Mouse (Mus musculus): ENCODE data around the gene Rbfox2. TPM values are rescaled to one million over a fixed set of nuclear protein-coding genes. Genes with fewer than 3 reads are reported as not detected.

The Rbfox2 gene
- polyA plus RNA-seq, 1 experiment, result 193 TPM

- Histone ChIP-seq H3K4me1 (ENCODE audit: control insufficient read depth, insufficient read depth, low read length) (peaks cover 4% of the 10 kb centered on the region; the same call in 1 of the 2 replicates), H3K27ac (ENCODE audit: insufficient read depth, low read length) (no peak overlapping the region), H3K4me3 (ENCODE audit: insufficient read depth, low read length) (no peak overlapping the region)
- no peak for TF ChIP-seq POLR2A (IDR thresholded peaks at IDR 0.05; ENCODE audit: extremely low read depth, insufficient read depth, low read length)
- TF ChIP-seq CTCF (IDR thresholded peaks at IDR 0.05; ENCODE audit: extremely low read depth, insufficient read depth, low read length), result no peak
Observed at GRCm38 (mm10) chr15:77127737-77128136, 179.1 kb downstream of the Rbfox2 start.

GRCm38 (mm10) chr15:77126674-77127073 lies 180.1 kb downstream of the Rbfox2 start:
- H3K27ac ChIP-seq (ENCODE audit: insufficient read depth, low read length), result no peak overlapping the region
- no peak overlapping the region for H3K4me3 ChIP-seq (ENCODE audit: insufficient read depth, low read length)
- peaks cover 4% of the 10 kb centered on the region; the same call in 1 of the 2 replicates for H3K4me1 ChIP-seq (ENCODE audit: control insufficient read depth, insufficient read depth, low read length)
- TF ChIP-seq POLR2A (IDR thresholded peaks at IDR 0.05; ENCODE audit: extremely low read depth, insufficient read depth, low read length) (no peak), CTCF (IDR thresholded peaks at IDR 0.05; ENCODE audit: extremely low read depth, insufficient read depth, low read length) (no peak)

- peaks cover 4% of the 10 kb centered on the region; the same call in 1 of the 2 replicates for H3K4me1 ChIP-seq (ENCODE audit: control insufficient read depth, insufficient read depth, low read length)
- H3K27ac ChIP-seq (ENCODE audit: insufficient read depth, low read length), result no peak overlapping the region
- no peak overlapping the region for H3K4me3 ChIP-seq (ENCODE audit: insufficient read depth, low read length)
- TF ChIP-seq POLR2A (IDR thresholded peaks at IDR 0.05; ENCODE audit: extremely low read depth, insufficient read depth, low read length) (no peak), CTCF (IDR thresholded peaks at IDR 0.05; ENCODE audit: extremely low read depth, insufficient read depth, low read length) (no peak)
Observed at GRCm38 (mm10) chr15:77124372-77125117, 182.3 kb downstream of the Rbfox2 start.

GRCm38 (mm10) chr15:77122824-77123223 lies 184.0 kb downstream of the Rbfox2 start:
- H3K27ac ChIP-seq (ENCODE audit: insufficient read depth, low read length), result no peak overlapping the region
- TF ChIP-seq CTCF (IDR thresholded peaks at IDR 0.05; ENCODE audit: extremely low read depth, insufficient read depth, low read length) (no peak), POLR2A (IDR thresholded peaks at IDR 0.05; ENCODE audit: extremely low read depth, insufficient read depth, low read length) (no peak)
- H3K4me3 ChIP-seq (ENCODE audit: insufficient read depth, low read length), result no peak overlapping the region
- H3K4me1 ChIP-seq (ENCODE audit: control insufficient read depth, insufficient read depth, low read length), result peaks cover 3% of the 10 kb centered on the region; the same call in 1 of the 2 replicates

- no peak overlapping the region for H3K4me3 ChIP-seq (ENCODE audit: insufficient read depth, low read length)
- H3K4me1 ChIP-seq (ENCODE audit: control insufficient read depth, insufficient read depth, low read length), result peaks cover 3% of the 10 kb centered on the region; the same call in 1 of the 2 replicates
- TF ChIP-seq POLR2A (IDR thresholded peaks at IDR 0.05; ENCODE audit: extremely low read depth, insufficient read depth, low read length) (no peak), CTCF (IDR thresholded peaks at IDR 0.05; ENCODE audit: extremely low read depth, insufficient read depth, low read length) (no peak)
- H3K27ac ChIP-seq (ENCODE audit: insufficient read depth, low read length), result no peak overlapping the region
Observed at GRCm38 (mm10) chr15:77122208-77122607, 184.6 kb downstream of the Rbfox2 start.

- H3K27ac ChIP-seq (ENCODE audit: insufficient read depth, low read length), result no peak overlapping the region
- no peak overlapping the region for H3K4me3 ChIP-seq (ENCODE audit: insufficient read depth, low read length)
- peaks cover 3% of the 10 kb centered on the region; the same call in 1 of the 2 replicates for H3K4me1 ChIP-seq (ENCODE audit: control insufficient read depth, insufficient read depth, low read length)
- TF ChIP-seq CTCF (IDR thresholded peaks at IDR 0.05; ENCODE audit: extremely low read depth, insufficient read depth, low read length) (no peak), POLR2A (IDR thresholded peaks at IDR 0.05; ENCODE audit: extremely low read depth, insufficient read depth, low read length) (no peak)
Observed at GRCm38 (mm10) chr15:77119666-77120065, 187.1 kb downstream of the Rbfox2 start.

GRCm38 (mm10) chr15:77117209-77117608 lies 189.6 kb downstream of the Rbfox2 start:
- TF ChIP-seq CTCF (IDR thresholded peaks at IDR 0.05; ENCODE audit: extremely low read depth, insufficient read depth, low read length) (no peak), POLR2A (IDR thresholded peaks at IDR 0.05; ENCODE audit: extremely low read depth, insufficient read depth, low read length) (no peak)
- Histone ChIP-seq H3K4me3 (ENCODE audit: insufficient read depth, low read length) (no peak overlapping the region), H3K27ac (ENCODE audit: insufficient read depth, low read length) (no peak overlapping the region), H3K4me1 (ENCODE audit: control insufficient read depth, insufficient read depth, low read length) (peaks cover 3% of the 10 kb centered on the region; the same call in 1 of the 2 replicates)

- Histone ChIP-seq H3K4me3 (ENCODE audit: insufficient read depth, low read length) (no peak overlapping the region), H3K27ac (ENCODE audit: insufficient read depth, low read length) (no peak overlapping the region), H3K4me1 (ENCODE audit: control insufficient read depth, insufficient read depth, low read length) (peaks cover 3% of the 10 kb centered on the region; the same call in 1 of the 2 replicates)
- TF ChIP-seq CTCF (IDR thresholded peaks at IDR 0.05; ENCODE audit: extremely low read depth, insufficient read depth, low read length) (no peak), POLR2A (IDR thresholded peaks at IDR 0.05; ENCODE audit: extremely low read depth, insufficient read depth, low read length) (no peak)
Observed at GRCm38 (mm10) chr15:77116139-77116722, 190.6 kb downstream of the Rbfox2 start.

- Histone ChIP-seq H3K4me3 (ENCODE audit: insufficient read depth, low read length) (no peak overlapping the region), H3K4me1 (ENCODE audit: control insufficient read depth, insufficient read depth, low read length) (peaks cover 3% of the 10 kb centered on the region; the same call in 1 of the 2 replicates), H3K27ac (ENCODE audit: insufficient read depth, low read length) (no peak overlapping the region)
- TF ChIP-seq CTCF (IDR thresholded peaks at IDR 0.05; ENCODE audit: extremely low read depth, insufficient read depth, low read length) (no peak), POLR2A (IDR thresholded peaks at IDR 0.05; ENCODE audit: extremely low read depth, insufficient read depth, low read length) (no peak)
Observed at GRCm38 (mm10) chr15:77115456-77115855, 191.3 kb downstream of the Rbfox2 start.

All from cortical plate, adult 2 months (tissue).